Comparison of ENCODE assay signal across 22 mouse cellular contexts in genomic region chr4:148527158-148527910, GRCm38 (mm10). TPM values are rescaled to one million over a fixed set of nuclear protein-coding genes. Genes with fewer than 3 reads are reported as not detected.
A peak's percentile ranks its signal among the peaks of the same experiment; 100 is the strongest.
DNase-seq lines count a peak whose midpoint lies in the region.
"Had no signal": no experiment of that assay in that cellular context is flagged by ENCODE, and none has a peak within 500 bp of the region (broad histone marks: within the 10 kb centered on the region; RNA-seq: fewer than 3 reads in every experiment).

No protein-coding gene starts in this region.

- DNase-seq in gastrocnemius, adult 18-20 months (ENCODE audit: low spot score): peak; percentile 37
- no peak for DNase-seq in gastrocnemius, postnatal 4 days (ENCODE audit: low spot score in 2 of 2)
- DNase-seq in heart, adult 9 months (ENCODE audit: low spot score in 2 of 2): peak; percentile 25 to 45
- no peak for DNase-seq in heart, postnatal 4 days
- peak; percentile 10 for DNase-seq in lung, postnatal 25 days (ENCODE audit: low spot score)
- DNase-seq in lung, adult 18-20 months: no peak
- peak; percentile 71 for DNase-seq in gastrocnemius, postnatal 25 days
- no peak for DNase-seq in testis, postnatal 10 days (ENCODE audit: low spot score)
- DNase-seq: adrenal gland, adult 2 months; adrenal gland, postnatal 36 days; cerebellum, adult 18-20 months; cerebellum, postnatal 10 days; kidney, adult 8-10 months; kidney, postnatal 10 days; liver, postnatal 0 days; lung, postnatal 10 days; right cerebral cortex, adult 18-20 months; thymus, adult 2 months; thymus, postnatal 36 days had no signal

RNA-seq across cellular contexts. Expression of gene Angptl7, which starts 27.1 kb away (rescaled TPM):
- total RNA-seq in gastrocnemius, adult 18-20 months (2021): 10 to 100 TPM in 1 of 2 experiments, 1 to 10 TPM in 1; 9.3 to 24.6 TPM
- 1 to 10 TPM; 1.7 to 4.0 TPM for total RNA-seq in gastrocnemius, postnatal 4 days (2021)
- total RNA-seq in heart, postnatal 4 days (2021): 1 to 10 TPM; 3.9 to 5.6 TPM
- 10 to 100 TPM in 1 of 2 experiments, 1 to 10 TPM in 1; 9.4 to 22.7 TPM for total RNA-seq in gastrocnemius, postnatal 25 days (2021)
- total RNA-seq: common myeloid progenitor, adult 5-6 weeks; megakaryocyte progenitor cell, adult 5-6 weeks; MEL had no signal

RNA-seq across cellular contexts. Expression of gene Exosc10, which starts 30.9 kb away (rescaled TPM):
- total RNA-seq in gastrocnemius, adult 18-20 months (2021): 10 to 100 TPM; 19.6 to 20.4 TPM
- 10 to 100 TPM; 47.6 to 48.7 TPM for total RNA-seq in gastrocnemius, postnatal 4 days (2021)
- 10 to 100 TPM; 62.4 to 66.2 TPM for total RNA-seq in heart, postnatal 4 days (2021)
- total RNA-seq in gastrocnemius, postnatal 25 days (2021): 10 to 100 TPM; 17.1 to 18.5 TPM

Comparison
In these comparisons a context has a peak if more than half of its experiments do, and no peak if none do; other contexts are left out.
1. DNase-seq: peak in gastrocnemius, adult 18-20 months (single experiment), heart, adult 9 months (2 of 2), lung, postnatal 25 days (single experiment) and gastrocnemius, postnatal 25 days (single experiment); none in gastrocnemius, postnatal 4 days (0 of 2), heart, postnatal 4 days (single experiment), lung, adult 18-20 months (0 of 2) and testis, postnatal 10 days (single experiment).